Mouse (Mus musculus): Measurements from ENCODE around the gene Gm45062. TPM values are rescaled to one million over a fixed set of nuclear protein-coding genes. Genes with fewer than 3 reads are reported as not detected.

Gm45062 gene
- polyA plus RNA-seq, 1 experiment from 2014 or later: 2.3 TPM

- Histone ChIP-seq H3K27ac (ENCODE audit: low read length) (no peak overlapping the region), H3K9ac (ENCODE audit: low read depth, low read length) (no peak overlapping the region), H3K4me2 (ENCODE audit: low read depth, low read length) (no peak overlapping the region), H3K9me3 (replicated peaks; ENCODE audit: control insufficient read depth, low read length) (no peaks in the 10 kb centered on the region), H3K4me1 (ENCODE audit: control insufficient read depth, low read depth, low read length) (no peaks in the 10 kb centered on the region), H3K36me3 (ENCODE audit: control insufficient read depth, insufficient read depth) (no peaks in the 10 kb centered on the region), H3K27me3 (ENCODE audit: control insufficient read depth, insufficient read depth, low read depth, low read length) (no peaks in the 10 kb centered on the region), H3K4me3 (ENCODE audit: low read depth, low read length) (no peak overlapping the region)
- ATAC-seq (ENCODE audit: low read depth): no peak
- 56% methylated on average over 2 of the region's 2 CpGs for WGBS (ENCODE audit: insufficient replicate concordance)
Measured at GRCm38 (mm10) chr6:8373051-8373450, 113.8 kb downstream of the Gm45062 start.

- no peak for ATAC-seq (ENCODE audit: low read depth)
- Histone ChIP-seq H3K9ac (ENCODE audit: low read depth, low read length) (no peak overlapping the region), H3K4me3 (ENCODE audit: low read depth, low read length) (no peak overlapping the region), H3K9me3 (replicated peaks; ENCODE audit: control insufficient read depth, low read length) (no peaks in the 10 kb centered on the region), H3K27ac (ENCODE audit: low read length) (no peak overlapping the region), H3K4me1 (ENCODE audit: control insufficient read depth, low read depth, low read length) (no peaks in the 10 kb centered on the region), H3K27me3 (ENCODE audit: control insufficient read depth, insufficient read depth, low read depth, low read length) (no peaks in the 10 kb centered on the region), H3K4me2 (ENCODE audit: low read depth, low read length) (no peak overlapping the region), H3K36me3 (ENCODE audit: control insufficient read depth, insufficient read depth) (no peaks in the 10 kb centered on the region)
- WGBS (ENCODE audit: insufficient replicate concordance): 72% methylated on average over 8 of the region's 8 CpGs
Measured at GRCm38 (mm10) chr6:8373851-8374250, 114.6 kb downstream of the Gm45062 start.

- 77% methylated on average over 6 of the region's 6 CpGs for WGBS (ENCODE audit: insufficient replicate concordance)
Measured at GRCm38 (mm10) chr6:8374290-8374689, 115.0 kb downstream of the Gm45062 start.

GRCm38 (mm10) chr6:8374712-8375111 is 115.5 kb downstream of the Gm45062 start:
- H3K27ac ChIP-seq (ENCODE audit: low read length): no peak overlapping the region
- H3K27me3 ChIP-seq (ENCODE audit: control insufficient read depth, insufficient read depth, low read depth, low read length): no peaks in the 10 kb centered on the region
- no peaks in the 10 kb centered on the region for H3K4me1 ChIP-seq (ENCODE audit: control insufficient read depth, low read depth, low read length)
- WGBS (ENCODE audit: insufficient replicate concordance): 77% methylated on average over 4 of the region's 4 CpGs
- no peak overlapping the region for H3K9ac ChIP-seq (ENCODE audit: low read depth, low read length)
- H3K4me3 ChIP-seq (ENCODE audit: low read depth, low read length): no peak overlapping the region
- H3K9me3 ChIP-seq (replicated peaks; ENCODE audit: control insufficient read depth, low read length): no peaks in the 10 kb centered on the region
- no peak for ATAC-seq (ENCODE audit: low read depth)
- H3K4me2 ChIP-seq (ENCODE audit: low read depth, low read length): no peak overlapping the region
- no peaks in the 10 kb centered on the region for H3K36me3 ChIP-seq (ENCODE audit: control insufficient read depth, insufficient read depth)

More at GRCm38 (mm10) chr6:8374290-8374689, 115.0 kb downstream of the Gm45062 start:
- H3K4me1 ChIP-seq (ENCODE audit: control insufficient read depth, low read depth, low read length): no peaks in the 10 kb centered on the region
- ATAC-seq (ENCODE audit: low read depth): no peak
- no peak overlapping the region for H3K4me3 ChIP-seq (ENCODE audit: low read depth, low read length)
- H3K27ac ChIP-seq (ENCODE audit: low read length): no peak overlapping the region
- no peaks in the 10 kb centered on the region for H3K9me3 ChIP-seq (replicated peaks; ENCODE audit: control insufficient read depth, low read length)
- H3K27me3 ChIP-seq (ENCODE audit: control insufficient read depth, insufficient read depth, low read depth, low read length): no peaks in the 10 kb centered on the region
- no peaks in the 10 kb centered on the region for H3K36me3 ChIP-seq (ENCODE audit: control insufficient read depth, insufficient read depth)
- H3K9ac ChIP-seq (ENCODE audit: low read depth, low read length): no peak overlapping the region
- H3K4me2 ChIP-seq (ENCODE audit: low read depth, low read length): no peak overlapping the region

GRCm38 (mm10) chr6:8376351-8376750 is 117.1 kb downstream of the Gm45062 start:
- no peak for ATAC-seq (ENCODE audit: low read depth)
- H3K4me3 ChIP-seq (ENCODE audit: low read depth, low read length): no peak overlapping the region
- WGBS (ENCODE audit: insufficient replicate concordance): 78% methylated on average over 5 of the region's 5 CpGs
- H3K9me3 ChIP-seq (replicated peaks; ENCODE audit: control insufficient read depth, low read length): no peaks in the 10 kb centered on the region
- no peaks in the 10 kb centered on the region for H3K36me3 ChIP-seq (ENCODE audit: control insufficient read depth, insufficient read depth)
- no peaks in the 10 kb centered on the region for H3K4me1 ChIP-seq (ENCODE audit: control insufficient read depth, low read depth, low read length)
- no peak overlapping the region for H3K9ac ChIP-seq (ENCODE audit: low read depth, low read length)
- no peaks in the 10 kb centered on the region for H3K27me3 ChIP-seq (ENCODE audit: control insufficient read depth, insufficient read depth, low read depth, low read length)
- no peak overlapping the region for H3K4me2 ChIP-seq (ENCODE audit: low read depth, low read length)
- H3K27ac ChIP-seq (ENCODE audit: low read length): no peak overlapping the region

GRCm38 (mm10) chr6:8377667-8378066 is 118.4 kb downstream of the Gm45062 start:
- Histone ChIP-seq H3K36me3 (ENCODE audit: control insufficient read depth, insufficient read depth) (no peaks in the 10 kb centered on the region), H3K9me3 (replicated peaks; ENCODE audit: control insufficient read depth, low read length) (no peaks in the 10 kb centered on the region), H3K27ac (ENCODE audit: low read length) (no peak overlapping the region), H3K4me2 (ENCODE audit: low read depth, low read length) (no peak overlapping the region), H3K4me3 (ENCODE audit: low read depth, low read length) (no peak overlapping the region), H3K4me1 (ENCODE audit: control insufficient read depth, low read depth, low read length) (no peaks in the 10 kb centered on the region), H3K9ac (ENCODE audit: low read depth, low read length) (no peak overlapping the region), H3K27me3 (ENCODE audit: control insufficient read depth, insufficient read depth, low read depth, low read length) (no peaks in the 10 kb centered on the region)
- no peak for ATAC-seq (ENCODE audit: low read depth)
- 52% methylated on average over 8 of the region's 8 CpGs for WGBS (ENCODE audit: insufficient replicate concordance)

- Histone ChIP-seq H3K36me3 (ENCODE audit: control insufficient read depth, insufficient read depth) (no peaks in the 10 kb centered on the region), H3K4me2 (ENCODE audit: low read depth, low read length) (no peak overlapping the region), H3K27ac (ENCODE audit: low read length) (no peak overlapping the region), H3K27me3 (ENCODE audit: control insufficient read depth, insufficient read depth, low read depth, low read length) (no peaks in the 10 kb centered on the region), H3K9me3 (replicated peaks; ENCODE audit: control insufficient read depth, low read length) (no peaks in the 10 kb centered on the region), H3K4me3 (ENCODE audit: low read depth, low read length) (no peak overlapping the region), H3K9ac (ENCODE audit: low read depth, low read length) (no peak overlapping the region), H3K4me1 (ENCODE audit: control insufficient read depth, low read depth, low read length) (0 out of 2 replicates have a peak, but pooled peaks cover 3% of the 10 kb centered on the region)
- no peak for ATAC-seq (ENCODE audit: low read depth)
- 71% methylated on average over 2 of the region's 2 CpGs for WGBS (ENCODE audit: insufficient replicate concordance)
Measured at GRCm38 (mm10) chr6:8389307-8389706, 130.1 kb downstream of the Gm45062 start.

GRCm38 (mm10) chr6:8390296-8390695 is 131.0 kb downstream of the Gm45062 start:
- H3K9ac ChIP-seq (ENCODE audit: low read depth, low read length): no peak overlapping the region
- no peaks in the 10 kb centered on the region for H3K9me3 ChIP-seq (replicated peaks; ENCODE audit: control insufficient read depth, low read length)
- H3K27me3 ChIP-seq (ENCODE audit: control insufficient read depth, insufficient read depth, low read depth, low read length): no peaks in the 10 kb centered on the region
- H3K27ac ChIP-seq (ENCODE audit: low read length): no peak overlapping the region
- no peak for ATAC-seq (ENCODE audit: low read depth)
- WGBS (ENCODE audit: insufficient replicate concordance): 71% methylated on average over 6 of the region's 6 CpGs
- no peak overlapping the region for H3K4me2 ChIP-seq (ENCODE audit: low read depth, low read length)
- no peak overlapping the region for H3K4me3 ChIP-seq (ENCODE audit: low read depth, low read length)
- no peaks in the 10 kb centered on the region for H3K36me3 ChIP-seq (ENCODE audit: control insufficient read depth, insufficient read depth)
- 0 out of 2 replicates have a peak, but pooled peaks cover 3% of the 10 kb centered on the region for H3K4me1 ChIP-seq (ENCODE audit: control insufficient read depth, low read depth, low read length)

- H3K9ac ChIP-seq (ENCODE audit: low read depth, low read length): no peak overlapping the region
- H3K27me3 ChIP-seq (ENCODE audit: control insufficient read depth, insufficient read depth, low read depth, low read length): no peaks in the 10 kb centered on the region
- no peak overlapping the region for H3K4me2 ChIP-seq (ENCODE audit: low read depth, low read length)
- H3K4me3 ChIP-seq (ENCODE audit: low read depth, low read length): no peak overlapping the region
- H3K27ac ChIP-seq (ENCODE audit: low read length): no peak overlapping the region
- 72% methylated on average over 2 of the region's 2 CpGs for WGBS (ENCODE audit: insufficient replicate concordance)
- 0 out of 2 replicates have a peak, but pooled peaks cover 3% of the 10 kb centered on the region for H3K4me1 ChIP-seq (ENCODE audit: control insufficient read depth, low read depth, low read length)
- H3K9me3 ChIP-seq (replicated peaks; ENCODE audit: control insufficient read depth, low read length): no peaks in the 10 kb centered on the region
- no peaks in the 10 kb centered on the region for H3K36me3 ChIP-seq (ENCODE audit: control insufficient read depth, insufficient read depth)
- ATAC-seq (ENCODE audit: low read depth): no peak
Measured at GRCm38 (mm10) chr6:8390935-8391334, 131.7 kb downstream of the Gm45062 start.

Data from liver, embryonic 16.5 days (tissue).